Mouse (Mus musculus) spleen, adult 2 months (tissue): Measurements from ENCODE around the gene Actl6b.

Experiments
- CTCF ChIP-seq: fragments of 200-500 bp; IDR thresholded peaks from 2 replicates; pipeline ENCODE4 v1.5.1; 2011; ENCODE audit warnings: mild to moderate bottlenecking, inconsistent platforms; ENCODE audit not compliant: insufficient read depth, insufficient read length, insufficient replicate concordance; ENCODE audit errors: extremely low read depth
- POLR2A ChIP-seq: fragments of 200-500 bp; IDR thresholded peaks from 2 replicates; pipeline ENCODE4 v1.6.1; 2011; ENCODE audit warnings: low read depth, low read length, inconsistent platforms

DNA sequence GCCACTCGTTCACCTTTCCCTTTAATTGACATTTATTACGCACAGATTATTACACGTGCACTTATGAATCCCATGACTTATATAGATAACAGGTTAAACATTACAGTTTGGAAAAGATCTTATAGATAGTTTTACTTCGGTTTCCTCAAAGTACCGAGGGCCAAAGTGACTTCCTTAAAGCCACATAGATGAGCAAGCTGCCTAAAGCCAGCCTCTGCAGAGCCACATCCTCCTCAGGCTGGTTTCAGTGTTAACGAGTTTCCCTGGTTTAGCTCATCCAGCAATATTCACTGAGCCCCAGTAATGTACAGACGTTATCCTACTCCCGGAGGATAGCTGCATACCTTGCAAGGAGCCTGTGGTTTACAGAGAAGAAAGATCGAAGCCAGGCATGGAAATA is 18.0 kb upstream of the Actl6b start:
- TF ChIP-seq CTCF (no peak), POLR2A (no peak)
